Mouse (Mus musculus) lung, embryonic 14.5 days (tissue): ENCODE measurements at regions not wholly inside any gene's neighbourhood (a gene's known extent, or its start where the extent isn't known, plus 50 kb on each side); places are given as distances from the start of the nearest gene placed in this dataset.
A peak's percentile ranks its signal among the peaks of the same experiment; 100 is the strongest.

ENCODE experiments used
- ATAC-seq: fragments of 200-750 bp; cut with Nextera tagmentation; 2 replicates; pipeline ENCODE4 v1.8.0; 2017; ENCODE audit warnings: mild to moderate bottlenecking, moderate TSS enrichment, moderate library complexity; ENCODE audit not compliant: insufficient read depth
- DNase-seq: peaks from one replicate; pipeline ENCODE4 v3.0.0-alpha.2; 2015
- H3K27ac ChIP-seq: fragments of 300-500 bp; sonication (generic); 2 replicates; pipeline ENCODE4 v1.5.1; 2014; ENCODE audit warnings: low read depth, mild to moderate bottlenecking, moderate library complexity
- H3K27me3 ChIP-seq: fragments of 300-500 bp; sonication (generic); 2 replicates; pipeline ENCODE4 v1.6.1; 2014; ENCODE audit warnings: low read length, control low read depth; ENCODE audit not compliant: insufficient read depth
- H3K36me3 ChIP-seq: fragments of 300-500 bp; sonication (generic); 2 replicates; pipeline ENCODE4 v1.6.1; 2014; ENCODE audit warnings: control low read depth; ENCODE audit not compliant: insufficient read depth
- H3K4me1 ChIP-seq: fragments of 300-500 bp; sonication (generic); 2 replicates; pipeline ENCODE4 v1.6.1; 2014; ENCODE audit warnings: antibody characterized with exemption, control low read depth; ENCODE audit not compliant: insufficient read depth
- H3K4me2 ChIP-seq: fragments of 300-500 bp; sonication (generic); 2 replicates; pipeline ENCODE4 v1.6.1; 2014; ENCODE audit warnings: mild to moderate bottlenecking
- H3K4me3 ChIP-seq: fragments of 300-500 bp; sonication (generic); 2 replicates; pipeline ENCODE4 v1.5.1; 2014; ENCODE audit warnings: low read depth, low read length
- H3K9ac ChIP-seq: fragments of 300-500 bp; sonication (generic); 2 replicates; pipeline ENCODE4 v1.6.1; 2014
- H3K9me3 ChIP-seq: fragments of 300-500 bp; sonication (generic); 2 replicates; pipeline ENCODE4 v1.6.1; 2016; ENCODE audit warnings: low read depth, low read length, control low read depth
- CTCF ChIP-seq: IDR thresholded peaks from 2 replicates; pipeline ENCODE4 v1.5.1; 2016; ENCODE audit warnings: antibody characterized with exemption, low read depth
- WGBS: fragments of 180-500 bp; shearing (Covaris S2); extraction: QIAGEN DNeasy Blood & Tissue Kit; methylation state at CpG from one replicate; pipeline ENCODE4 v1.1.7; 2014; 5-methylcytosine and 5-hydroxymethylcytosine counted together

DNA sequence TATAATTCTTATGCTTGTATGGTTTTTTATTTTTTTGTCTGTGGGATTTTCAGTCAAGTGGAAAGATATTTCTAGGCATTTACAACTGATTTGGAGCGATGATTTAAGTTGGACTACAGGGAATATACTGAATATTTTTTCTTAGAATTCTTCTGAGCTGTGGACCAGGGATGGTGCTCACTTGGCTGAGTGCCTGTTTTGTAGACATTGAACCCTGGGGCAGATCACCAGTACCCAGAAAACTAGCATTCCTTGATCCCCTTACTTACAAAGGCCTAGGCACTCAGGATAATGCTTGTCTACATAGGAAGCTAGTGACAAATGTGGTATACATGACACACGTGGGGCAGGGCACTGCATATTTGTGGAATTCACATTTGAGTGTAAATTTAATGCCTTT, 624.6 kb downstream of the Inhba start:
- Histone ChIP-seq H3K4me1 (no peaks in the 10 kb centered on the region), H3K27me3 (no peaks in the 10 kb centered on the region), H3K9me3 (no peaks in the 10 kb centered on the region), H3K4me2 (no peak overlapping the region), H3K4me3 (no peak overlapping the region), H3K27ac (no peak overlapping the region), H3K36me3 (no peaks in the 10 kb centered on the region), H3K9ac (no peak overlapping the region)
- 75% methylated on average over 2 of the region's 2 CpGs for WGBS
- TF ChIP-seq CTCF: no peak
- DNase-seq: no peak
- ATAC-seq: no peak

DNA sequence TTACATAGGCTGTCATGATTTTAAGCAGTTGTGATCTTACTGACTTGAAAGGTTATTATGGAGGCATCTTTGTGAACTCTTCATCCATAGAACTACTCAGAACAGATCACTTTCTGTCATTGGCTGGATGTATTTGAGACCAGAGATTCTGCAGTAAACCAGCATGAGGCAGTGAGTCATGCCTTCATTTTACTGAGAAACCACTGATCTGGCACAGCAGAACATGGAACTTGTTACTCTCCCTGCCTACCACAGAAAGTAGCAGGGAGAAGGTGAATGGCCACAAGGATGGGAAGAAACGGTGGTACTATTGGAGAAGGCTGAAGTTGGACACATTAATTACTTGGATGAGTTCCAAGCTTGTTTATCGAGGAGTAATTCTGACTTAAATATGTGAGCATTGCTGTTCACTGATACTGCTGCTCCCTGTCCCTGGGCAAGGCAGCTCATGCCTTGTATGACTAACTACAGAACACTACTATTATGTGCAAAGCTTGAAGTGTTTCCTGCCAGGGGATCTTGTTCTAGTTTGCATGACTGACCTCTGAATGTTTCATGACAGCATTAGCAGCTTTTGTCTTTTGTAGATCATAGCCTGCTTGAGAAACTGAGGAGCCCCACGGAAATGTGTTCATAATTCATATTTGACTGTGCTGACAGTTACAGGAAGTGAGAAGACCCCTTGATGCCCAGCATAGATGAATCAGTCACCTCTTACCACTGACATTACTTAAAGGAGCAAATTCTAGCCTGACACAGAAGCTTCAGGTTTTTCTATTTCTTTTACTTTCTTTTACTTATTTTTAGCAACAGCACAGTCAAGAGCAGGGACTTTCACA, 630.2 kb downstream of the Inhba start:
- no peak for TF ChIP-seq CTCF
- no peaks in the 10 kb centered on the region for H3K9me3 ChIP-seq
- 41% methylated on average over 3 of the region's 3 CpGs for WGBS
- H3K27me3 ChIP-seq: no peaks in the 10 kb centered on the region
- no peak overlapping the region for H3K9ac ChIP-seq
- no peak overlapping the region for H3K4me3 ChIP-seq
- H3K4me2 ChIP-seq: no peak overlapping the region
- ATAC-seq (no peak), DNase-seq (no peak)
- no peaks in the 10 kb centered on the region for H3K4me1 ChIP-seq
- H3K27ac ChIP-seq: no peak overlapping the region
- no peaks in the 10 kb centered on the region for H3K36me3 ChIP-seq

DNA sequence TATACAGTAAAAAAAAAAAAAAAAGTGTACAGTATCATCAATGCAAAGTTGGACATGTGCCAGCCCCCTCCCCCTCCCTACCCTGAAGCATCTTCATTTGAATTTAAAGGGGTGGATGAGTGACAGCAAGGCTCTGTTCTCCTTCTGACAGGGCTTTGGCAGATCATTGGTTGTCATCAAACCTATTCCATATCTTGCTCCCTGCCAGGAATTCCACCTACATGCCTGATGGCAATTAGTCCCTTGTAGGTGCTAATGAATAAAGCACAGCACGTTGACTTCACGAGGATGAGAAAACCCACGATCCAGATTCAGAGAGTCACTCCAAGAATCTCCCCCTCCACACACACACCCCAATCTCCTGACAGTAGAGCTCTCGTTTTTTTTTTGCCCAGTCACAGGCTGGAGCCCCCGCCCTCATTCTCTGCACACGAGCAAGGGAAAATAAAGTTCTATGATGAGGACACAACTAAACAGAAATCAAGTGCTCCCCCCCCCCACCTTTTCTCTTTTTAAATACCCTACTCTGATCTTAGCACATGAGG, 630.9 kb downstream of the Inhba start:
- H3K4me3 ChIP-seq: no peak overlapping the region
- H3K27ac ChIP-seq: no peak overlapping the region
- no peak for ATAC-seq
- no peaks in the 10 kb centered on the region for H3K36me3 ChIP-seq
- no peaks in the 10 kb centered on the region for H3K9me3 ChIP-seq
- no peak overlapping the region for H3K9ac ChIP-seq
- WGBS: 47% methylated on average over 6 of the region's 6 CpGs
- H3K27me3 ChIP-seq: no peaks in the 10 kb centered on the region
- H3K4me1 ChIP-seq: no peaks in the 10 kb centered on the region
- peak; percentile 6 for DNase-seq
- no peak for TF ChIP-seq CTCF
- no peak overlapping the region for H3K4me2 ChIP-seq

DNA sequence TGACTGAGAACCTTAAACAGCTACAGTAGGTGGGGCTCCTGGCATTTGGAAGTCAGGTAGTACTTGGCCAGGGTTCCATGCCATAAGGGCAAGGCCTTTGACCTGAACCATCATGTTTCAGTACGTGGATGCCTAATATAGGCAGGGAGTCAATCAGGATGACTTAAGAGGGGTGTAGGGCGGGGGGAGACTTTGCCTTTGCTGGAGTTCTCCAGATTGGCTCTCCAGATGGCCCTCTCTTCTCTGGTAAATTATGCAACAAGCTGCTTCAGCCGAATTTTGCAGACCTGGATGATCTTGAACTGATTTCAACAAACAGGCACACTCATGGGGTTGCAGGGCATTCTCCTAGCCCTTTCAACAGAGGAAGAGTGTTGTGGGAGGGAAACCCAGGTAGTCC, 633.7 kb downstream of the Inhba start:
- Histone ChIP-seq H3K9me3 (no peaks in the 10 kb centered on the region), H3K4me3 (no peak overlapping the region), H3K9ac (no peak overlapping the region), H3K4me1 (no peaks in the 10 kb centered on the region), H3K36me3 (no peaks in the 10 kb centered on the region), H3K4me2 (no peak overlapping the region), H3K27ac (no peak overlapping the region), H3K27me3 (no peaks in the 10 kb centered on the region)
- DNase-seq: no peak
- TF ChIP-seq CTCF: no peak
- WGBS: 59% methylated on average over 3 of the region's 3 CpGs
- ATAC-seq: no peak

DNA sequence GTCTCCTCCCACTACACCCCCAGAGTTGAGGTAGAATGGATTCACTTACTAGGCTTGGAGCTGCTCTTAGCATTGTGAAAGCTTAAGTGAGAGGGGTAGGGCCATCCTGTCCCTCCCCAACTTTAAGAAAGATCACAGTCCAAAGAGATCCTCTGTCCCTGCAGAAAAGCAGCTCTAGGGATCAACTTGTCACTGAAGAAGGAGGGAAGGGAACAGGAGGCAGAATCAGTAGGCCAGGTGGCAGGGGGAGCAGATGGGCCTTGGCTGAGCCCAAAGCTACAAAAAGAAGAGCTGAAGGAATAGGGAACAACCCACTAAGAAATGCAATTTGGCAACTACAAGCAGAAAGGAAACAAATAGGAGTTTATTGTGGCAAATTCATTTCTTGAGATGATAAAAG, 634.4 kb downstream of the Inhba start:
- Histone ChIP-seq H3K27ac (no peak overlapping the region), H3K9ac (no peak overlapping the region), H3K4me2 (no peak overlapping the region), H3K4me3 (no peak overlapping the region), H3K9me3 (no peaks in the 10 kb centered on the region), H3K27me3 (no peaks in the 10 kb centered on the region), H3K36me3 (no peaks in the 10 kb centered on the region), H3K4me1 (no peaks in the 10 kb centered on the region)
- DNase-seq (no peak), ATAC-seq (no peak)
- TF ChIP-seq CTCF: no peak

DNA sequence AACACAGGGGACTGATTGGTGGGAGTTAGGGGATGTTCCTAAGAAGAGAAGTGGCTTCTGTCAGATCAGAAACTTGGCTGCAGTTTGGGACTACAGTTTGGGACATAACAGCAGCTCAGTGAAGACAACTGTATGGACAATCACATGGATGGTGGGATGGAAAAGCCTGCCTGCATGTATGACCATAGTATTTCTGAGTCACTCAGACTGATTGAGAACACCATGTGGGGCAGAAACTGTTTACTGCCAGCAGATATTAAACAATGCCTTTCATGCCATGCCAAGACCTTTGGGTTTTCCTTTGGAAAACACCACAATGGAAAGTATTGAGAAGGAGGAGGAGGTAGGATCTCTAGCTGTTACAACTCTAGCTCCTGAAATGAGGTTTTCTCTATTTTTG, 635.0 kb downstream of the Inhba start:
- Histone ChIP-seq H3K4me2 (no peak overlapping the region), H3K9ac (no peak overlapping the region), H3K36me3 (no peaks in the 10 kb centered on the region), H3K27me3 (no peaks in the 10 kb centered on the region), H3K4me1 (no peaks in the 10 kb centered on the region), H3K27ac (no peak overlapping the region), H3K4me3 (no peak overlapping the region), H3K9me3 (no peaks in the 10 kb centered on the region)
- DNase-seq: no peak
- no peak for TF ChIP-seq CTCF
- ATAC-seq: no peak

DNA sequence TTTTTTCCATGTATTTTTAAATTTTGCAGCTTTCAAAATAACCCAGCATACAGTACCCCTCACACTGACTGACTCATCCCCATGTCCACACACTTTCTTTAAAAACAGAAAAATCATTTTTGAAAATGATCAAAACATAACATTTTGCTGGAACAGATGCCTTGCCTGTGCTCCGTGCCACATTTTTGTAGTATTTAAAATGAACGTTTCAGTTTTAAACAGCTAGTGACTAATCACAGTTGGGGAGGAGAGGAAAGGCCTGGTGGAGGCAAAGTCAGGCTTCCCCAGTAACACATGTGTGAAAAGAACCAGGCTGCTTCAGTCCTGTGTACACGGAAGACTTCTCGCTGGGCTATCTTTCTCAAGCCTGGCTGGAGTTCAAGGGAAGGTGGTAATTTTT, 644.5 kb downstream of the Inhba start:
- no peak for TF ChIP-seq CTCF
- Histone ChIP-seq H3K36me3 (no peaks in the 10 kb centered on the region), H3K27me3 (no peaks in the 10 kb centered on the region), H3K4me2 (no peak overlapping the region), H3K4me3 (no peak overlapping the region), H3K9me3 (no peaks in the 10 kb centered on the region), H3K4me1 (no peaks in the 10 kb centered on the region), H3K27ac (no peak overlapping the region), H3K9ac (no peak overlapping the region)
- WGBS: 40% methylated on average over 4 of the region's 4 CpGs
- ATAC-seq: no peak
- DNase-seq: no peak

DNA sequence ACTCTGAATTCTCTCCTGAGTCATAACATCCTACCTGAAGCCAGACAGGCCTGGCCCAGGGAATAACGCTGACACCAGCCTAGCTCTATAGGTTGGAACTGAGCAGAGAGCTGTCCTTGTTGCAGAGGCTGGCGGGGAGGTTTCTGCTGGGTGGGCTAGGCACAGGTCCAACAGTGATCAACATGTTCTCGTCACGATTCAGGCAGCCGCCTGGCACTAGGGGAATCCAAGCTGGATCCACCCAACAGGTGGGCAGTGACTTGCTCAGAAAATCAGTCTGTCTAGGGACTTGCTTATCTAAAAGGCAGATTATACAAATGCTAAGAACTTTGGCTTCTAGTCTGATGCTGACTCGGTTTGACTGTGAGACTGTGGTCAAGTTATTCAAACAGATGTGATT, 648.2 kb downstream of the Inhba start:
- no peaks in the 10 kb centered on the region for H3K36me3 ChIP-seq
- no peak for DNase-seq
- no peak overlapping the region for H3K4me3 ChIP-seq
- H3K9ac ChIP-seq: no peak overlapping the region
- no peak for ATAC-seq
- H3K9me3 ChIP-seq: no peaks in the 10 kb centered on the region
- no peaks in the 10 kb centered on the region for H3K27me3 ChIP-seq
- H3K4me1 ChIP-seq: no peaks in the 10 kb centered on the region
- H3K4me2 ChIP-seq: no peak overlapping the region
- H3K27ac ChIP-seq: no peak overlapping the region
- no peak for TF ChIP-seq CTCF
- 64% methylated on average over 6 of the region's 6 CpGs for WGBS
